Mouse (Mus musculus): ENCODE measurements at regions not wholly inside any gene's neighbourhood (a gene's known extent, or its start where the extent isn't known, plus 50 kb on each side); places are given as distances from the start of the nearest gene placed in this dataset.

- TF ChIP-seq EP300 (IDR thresholded peaks at IDR 0.05; ENCODE audit: insufficient read depth, low read depth, low read length): no peak
- no peak for TF ChIP-seq CTCF (IDR thresholded peaks at IDR 0.05; ENCODE audit: low read depth, low read length)
These were observed 407.8 kb downstream of the Gm45692 start for GRCm38 (mm10) chr8:26527186-26527580.
